Mouse (Mus musculus) cerebellum, adult 8-10 months (tissue): ENCODE results near the gene Slc25a4.
"Not testable (repeated sequence)": the region's sequence is repeated elsewhere in the genome, so short reads cannot be mapped to it uniquely, and the experiment has no call there.

Experiments
- DNase-seq: peaks from one replicate; pipeline ENCODE4 v3.0.0; 2022

Slc25a4 gene

GRCm38 (mm10) chr8:46210404-46211315 lies at the start of gene Slc25a4:
Gene Slc25a4, minus strand, starts transcription at chr8:46211284.
- DNase-seq = peak; percentile 96

GRCm38 (mm10) chr8:46257921-46258682 lies 47.0 kb upstream of the Slc25a4 start:
- no peak for DNase-seq

GRCm38 (mm10) chr8:46252456-46252855 lies 41.4 kb upstream of the Slc25a4 start:
- DNase-seq = no peak

GRCm38 (mm10) chr8:46251561-46251960 lies 40.5 kb upstream of the Slc25a4 start:
- no peak for DNase-seq

GRCm38 (mm10) chr8:46246346-46246745 lies 35.3 kb upstream of the Slc25a4 start:
- DNase-seq = no peak

- no peak for DNase-seq
Measured at GRCm38 (mm10) chr8:46242946-46243345, 31.9 kb upstream of the Slc25a4 start.

- peak; percentile 49 for DNase-seq
Measured at GRCm38 (mm10) chr8:46241568-46242374, 30.7 kb upstream of the Slc25a4 start.

- DNase-seq = no peak
Measured at GRCm38 (mm10) chr8:46236441-46237223, 25.5 kb upstream of the Slc25a4 start.

GRCm38 (mm10) chr8:46234736-46235135 lies 23.7 kb upstream of the Slc25a4 start:
- no peak for DNase-seq

- no peak for DNase-seq
Measured at GRCm38 (mm10) chr8:46232798-46233197, 21.7 kb upstream of the Slc25a4 start.

GRCm38 (mm10) chr8:46231968-46232367 lies 20.9 kb upstream of the Slc25a4 start:
- DNase-seq = not testable (repeated sequence)

- DNase-seq = no peak
Measured at GRCm38 (mm10) chr8:46226622-46227021, 15.5 kb upstream of the Slc25a4 start.

GRCm38 (mm10) chr8:46225501-46225900 lies 14.4 kb upstream of the Slc25a4 start:
- no peak for DNase-seq

GRCm38 (mm10) chr8:46220566-46220965 lies 9.5 kb upstream of the Slc25a4 start:
- DNase-seq = no peak

GRCm38 (mm10) chr8:46216838-46217237 lies 5.8 kb upstream of the Slc25a4 start:
- DNase-seq = peak; percentile 66

- DNase-seq = no peak
Measured at GRCm38 (mm10) chr8:46213971-46214480, 2.9 kb upstream of the Slc25a4 start.

- DNase-seq = peak; percentile 45
Measured at GRCm38 (mm10) chr8:46212194-46212593, 1.1 kb upstream of the Slc25a4 start.

- DNase-seq = peak; percentile 49
Measured at GRCm38 (mm10) chr8:46211611-46212071, 557 bp upstream of the Slc25a4 start.

- peak; percentile 37 for DNase-seq
Measured at GRCm38 (mm10) chr8:46209057-46209456, 2.0 kb downstream of the Slc25a4 start.

- peak; percentile 58 for DNase-seq
Measured at GRCm38 (mm10) chr8:46208354-46208753, 2.7 kb downstream of the Slc25a4 start.

- DNase-seq = no peak
Measured at GRCm38 (mm10) chr8:46206107-46206506, 5.0 kb downstream of the Slc25a4 start.
